Mouse (Mus musculus) stomach, embryonic 16.5 days (tissue): ENCODE results near the gene Gm17581. TPM values are rescaled to one million over a fixed set of nuclear protein-coding genes. Genes with fewer than 3 reads are reported as not detected.

Experiments
- ATAC-seq: fragments of 200-750 bp; cut with Nextera tagmentation; 2 replicates; pipeline ENCODE4 v1.8.0; 2017; ENCODE audit warnings: moderate number of reproducible peaks, moderate TSS enrichment; ENCODE audit not compliant: insufficient read depth, low FRiP score
- H3K27ac ChIP-seq: fragments of 300-500 bp; sonication (generic); 2 replicates; pipeline ENCODE4 v1.5.1; 2014; ENCODE audit warnings: low read length
- H3K27me3 ChIP-seq: fragments of 300-500 bp; sonication (generic); 2 replicates; pipeline ENCODE4 v1.6.1; 2014; ENCODE audit warnings: low read length, control low read depth, mixed read lengths; ENCODE audit not compliant: control insufficient read depth, insufficient read depth
- H3K36me3 ChIP-seq: fragments of 300-500 bp; sonication (generic); 2 replicates; pipeline ENCODE4 v1.6.1; 2014; ENCODE audit warnings: low read length; ENCODE audit not compliant: control insufficient read depth, insufficient read depth
- H3K4me1 ChIP-seq: fragments of 300-500 bp; sonication (generic); 2 replicates; pipeline ENCODE4 v1.6.1; 2014; ENCODE audit warnings: low read length, control low read depth, mixed read lengths; ENCODE audit not compliant: control insufficient read depth, insufficient read depth
- H3K4me2 ChIP-seq: fragments of 300-500 bp; sonication (generic); 2 replicates; pipeline ENCODE4 v1.6.1; 2014; ENCODE audit warnings: low read depth, low read length, mixed read lengths
- H3K4me3 ChIP-seq: fragments of 300-500 bp; sonication (generic); replicated peaks from 2 replicates; pipeline ENCODE4 v1.5.1; 2014; ENCODE audit warnings: mild to moderate bottlenecking, low read length
- H3K9ac ChIP-seq: fragments of 300-500 bp; sonication (generic); 2 replicates; pipeline ENCODE4 v1.6.1; 2014; ENCODE audit warnings: low read length
- H3K9me3 ChIP-seq: fragments of 300-500 bp; sonication (generic); replicated peaks from 2 replicates; pipeline ENCODE4 v1.6.1; 2016; ENCODE audit warnings: low read length, control low read depth; ENCODE audit not compliant: control insufficient read depth
- WGBS: fragments of 180-500 bp; shearing (Covaris S2); extraction: QIAGEN DNeasy Blood & Tissue Kit; methylation state at CpG from one replicate; pipeline ENCODE4 v1.1.7; 2014; 5-methylcytosine and 5-hydroxymethylcytosine counted together
- polyA plus RNA-seq: library from polyadenylated mRNA; unstranded; fragments of >200 nt; fragmentation: Nextera tagmentation; extraction: Ambion mirVana; gene quantifications from 2 replicates; pipeline ENCODE4 v1.2.1, GENCODE M21; 2015

Gene Gm17581
- polyA plus RNA-seq, 1 experiment from 2014 or later: not detected

GRCm38 (mm10) chr2:155687746-155688145 lies 47.9 kb downstream of the Gm17581 start:
- WGBS: 94% methylated on average over 11 of the region's 11 CpGs
- Histone ChIP-seq H3K4me2 (no peak overlapping the region), H3K9ac (no peak overlapping the region), H3K27ac (no peak overlapping the region), H3K36me3 (no peaks in the 10 kb centered on the region), H3K9me3 (no peaks in the 10 kb centered on the region), H3K4me3 (no peak overlapping the region), H3K4me1 (peaks cover 17% of the 10 kb centered on the region), H3K27me3 (no peaks in the 10 kb centered on the region)
- ATAC-seq: no peak

GRCm38 (mm10) chr2:155686572-155686971 lies 49.1 kb downstream of the Gm17581 start:
- Histone ChIP-seq H3K9ac (no peak overlapping the region), H3K4me1 (peaks cover 17% of the 10 kb centered on the region), H3K36me3 (no peaks in the 10 kb centered on the region), H3K27me3 (no peaks in the 10 kb centered on the region), H3K4me3 (no peak overlapping the region), H3K27ac (no peak overlapping the region), H3K9me3 (no peaks in the 10 kb centered on the region), H3K4me2 (no peak overlapping the region)
- ATAC-seq: no peak
- 74% methylated on average over 5 of the region's 5 CpGs for WGBS

Other genes with a start within 250 kb of the Gm17581 start
- 12.6 and 15.4 TPM in 2 replicates for gene Acss2, start 217.9 kb downstream of the Gm17581 start, polyA plus RNA-seq
- gene Ggt7, start 217.6 kb downstream of the Gm17581 start, polyA plus RNA-seq: 4.5 and 5.0 TPM in 2 replicates
- gene Gss, start 143.1 kb downstream of the Gm17581 start, polyA plus RNA-seq: 41.8 and 42.5 TPM in 2 replicates
- gene Myh7b, start 124.7 kb downstream of the Gm17581 start, polyA plus RNA-seq: 0.21 and 0.58 TPM in 2 replicates
- gene Trpc4ap, start 43.5 kb downstream of the Gm17581 start, polyA plus RNA-seq: 111 and 115 TPM in 2 replicates
- 112 and 114 TPM in 2 replicates for gene Edem2, start 6.4 kb downstream of the Gm17581 start, polyA plus RNA-seq
- gene Procr, start 15.3 kb upstream of the Gm17581 start, polyA plus RNA-seq: 18.2 and 23.1 TPM in 2 replicates
- 0.23 and 0.31 TPM in 2 replicates for gene Mmp24, start 39.5 kb upstream of the Gm17581 start, polyA plus RNA-seq
- 22.1 and 25.7 TPM in 2 replicates for gene BC029722, start 83.6 kb upstream of the Gm17581 start, polyA plus RNA-seq
- gene Eif6, start 91.1 kb upstream of the Gm17581 start, polyA plus RNA-seq: 221 and 238 TPM in 2 replicates
- gene Fam83c, start 99.0 kb upstream of the Gm17581 start, polyA plus RNA-seq: 5.4 and 5.8 TPM in 2 replicates
- gene Uqcc1, start 194.4 kb upstream of the Gm17581 start, polyA plus RNA-seq: 66.5 and 67.1 TPM in 2 replicates
- not detected in 2 replicates for gene Gm15557, start 204.9 kb upstream of the Gm17581 start, polyA plus RNA-seq
- 1.2 and 1.3 TPM in 2 replicates for gene Gdf5, start 209.5 kb upstream of the Gm17581 start, polyA plus RNA-seq
- 12.3 and 16.3 TPM in 2 replicates for gene Cep250, start 220.6 kb upstream of the Gm17581 start, polyA plus RNA-seq